Mouse (Mus musculus) stomach, embryonic 14.5 days (tissue): ENCODE data around the gene Krt32. TPM values are rescaled to one million over a fixed set of nuclear protein-coding genes. Genes with fewer than 3 reads are reported as not detected.
A peak's percentile ranks its signal among the peaks of the same experiment; 100 is the strongest.

ENCODE experiments used
- ATAC-seq: fragments of 200-750 bp; cut with Nextera tagmentation; 2 replicates; pipeline ENCODE4 v1.8.0; 2017; ENCODE audit warnings: low read depth, moderate TSS enrichment; ENCODE audit not compliant: insufficient number of reproducible peaks, insufficient read depth, low FRiP score
- H3K27ac ChIP-seq: fragments of 300-500 bp; sonication (generic); 2 replicates; pipeline ENCODE4 v1.5.1; 2014; ENCODE audit warnings: mild to moderate bottlenecking, low read length, moderate library complexity, mixed read lengths
- H3K27me3 ChIP-seq: fragments of 300-500 bp; sonication (generic); 2 replicates; pipeline ENCODE4 v1.6.1; 2014; ENCODE audit warnings: low read length, control low read depth, mixed read lengths; ENCODE audit not compliant: control insufficient read depth, insufficient read depth
- H3K36me3 ChIP-seq: fragments of 300-500 bp; sonication (generic); 2 replicates; pipeline ENCODE4 v1.6.1; 2014; ENCODE audit warnings: mild to moderate bottlenecking, control low read depth, low read length, moderate library complexity, mixed read lengths; ENCODE audit not compliant: control insufficient read depth, insufficient read depth
- H3K4me1 ChIP-seq: fragments of 300-500 bp; sonication (generic); 2 replicates; pipeline ENCODE4 v1.6.1; 2014; ENCODE audit warnings: low read length, control low read depth, mixed read lengths; ENCODE audit not compliant: control insufficient read depth, insufficient read depth
- H3K4me2 ChIP-seq: fragments of 300-500 bp; sonication (generic); replicated peaks from 2 replicates; pipeline ENCODE4 v1.6.1; 2014; ENCODE audit warnings: low read depth, low read length, control low read depth
- H3K4me3 ChIP-seq: fragments of 300-500 bp; sonication (generic); 2 replicates; pipeline ENCODE4 v1.5.1; 2014; ENCODE audit warnings: low read depth, low read length, control low read depth
- H3K9ac ChIP-seq: fragments of 300-500 bp; sonication (generic); replicated peaks from 2 replicates; pipeline ENCODE4 v1.6.1; 2014; ENCODE audit warnings: low read depth, mild to moderate bottlenecking, control low read depth, low read length, moderate library complexity, mixed read lengths
- H3K9me3 ChIP-seq: fragments of 300-500 bp; sonication (generic); 2 replicates; pipeline ENCODE4 v1.6.1; 2016; ENCODE audit warnings: low read depth, low read length, control low read depth; ENCODE audit not compliant: control insufficient read depth
- WGBS: fragments of 180-500 bp; shearing (Covaris S2); extraction: QIAGEN DNeasy Blood & Tissue Kit; methylation state at CpG from one replicate; pipeline ENCODE4 v1.1.7; 2014; 5-methylcytosine and 5-hydroxymethylcytosine counted together
- polyA plus RNA-seq: library from polyadenylated mRNA; unstranded; fragments of >200 nt; fragmentation: Nextera tagmentation; extraction: Ambion mirVana; gene quantifications from 2 replicates; pipeline ENCODE4 v1.2.1, GENCODE M21; 2014

The Krt32 gene
- polyA plus RNA-seq, 1 experiment from 2014 or later, result not detected

DNA sequence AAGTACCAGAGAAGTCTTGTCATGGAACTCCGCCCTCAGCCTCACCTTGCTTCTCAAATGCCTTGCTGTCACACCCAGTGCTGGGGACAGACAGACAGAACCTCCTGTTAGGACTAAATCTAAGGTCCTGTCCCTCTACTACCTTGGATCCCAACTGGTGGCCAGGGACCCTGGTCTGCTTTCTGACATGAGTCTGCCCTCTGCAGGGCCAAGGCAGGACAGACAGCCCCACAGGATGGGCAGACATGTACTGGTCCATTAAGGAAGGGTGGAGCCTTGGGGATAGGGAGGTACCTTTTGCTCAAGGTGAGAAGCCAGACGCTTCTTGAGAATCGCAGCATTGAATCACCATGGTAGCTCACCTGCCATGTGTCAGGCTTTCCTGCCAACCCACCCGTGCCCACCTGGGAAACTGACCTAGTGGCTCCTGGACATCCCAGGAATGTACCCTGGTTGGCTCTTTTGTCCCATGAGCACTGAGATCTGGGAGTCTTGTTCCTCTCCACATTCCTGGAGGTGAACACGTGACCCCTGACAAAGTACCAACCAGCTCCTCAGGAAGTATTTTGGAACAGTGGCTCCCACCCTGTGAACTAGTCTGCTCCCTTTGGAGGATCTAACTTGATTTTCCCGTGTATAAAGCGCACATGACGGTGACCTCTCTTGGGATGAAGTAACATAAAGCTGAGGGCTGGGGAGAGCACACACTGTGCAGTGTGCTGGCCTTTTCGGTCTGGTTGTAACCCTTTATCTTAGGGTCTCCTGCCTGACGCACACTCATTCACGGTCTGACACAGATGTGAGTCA lies 25.1 kb upstream of the Krt32 start:
- Histone ChIP-seq H3K4me1 (peaks cover 6% of the 10 kb centered on the region; the same call in 1 of the 2 replicates), H3K27ac (no peak overlapping the region; the same call in 1 of the 2 replicates), H3K9me3 (no peaks in the 10 kb centered on the region), H3K36me3 (no peaks in the 10 kb centered on the region), H3K4me3 (no peak overlapping the region), H3K27me3 (no peaks in the 10 kb centered on the region), H3K4me2 (no peak overlapping the region), H3K9ac (no peak overlapping the region)
- WGBS, result 73% methylated on average over 11 of the region's 11 CpGs
- ATAC-seq, result no peak; the same call in 1 of the 2 replicates

DNA sequence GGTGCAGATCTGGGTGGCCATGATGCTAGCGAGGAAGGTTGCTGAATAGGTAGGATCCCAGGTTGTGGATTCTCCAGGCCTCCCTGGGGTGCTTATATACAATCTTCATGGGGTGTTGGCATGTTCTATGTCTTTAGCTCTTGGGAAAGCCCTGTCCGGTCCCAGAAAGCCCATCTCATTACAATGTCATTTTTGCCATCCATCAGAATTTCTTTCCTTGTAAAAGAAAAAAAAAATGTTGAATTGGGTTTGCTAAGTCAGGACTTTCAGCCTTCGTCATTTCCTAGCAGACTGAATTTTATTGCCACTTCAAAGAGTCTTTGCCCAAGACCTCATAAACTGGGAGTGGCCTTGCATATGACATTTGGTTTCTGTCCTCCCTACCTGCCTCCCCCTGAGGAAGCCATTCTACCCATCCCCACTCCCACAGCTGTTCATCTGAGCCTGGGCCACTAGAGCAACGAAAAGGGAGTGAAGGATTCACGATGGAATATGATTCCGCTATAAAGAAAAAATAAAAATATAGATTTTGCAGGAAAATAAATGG lies 17.6 kb upstream of the Krt32 start, which contains the start of gene Krt36:
Krt36 (minus strand) TSS at position 51 of the 547 bp plus-strand sequence.
- no peak within 1 kb of the TSS for H3K4me3 ChIP-seq
- no peaks in the 10 kb centered on the region for H3K27me3 ChIP-seq
- 85% methylated on average over 6 of the region's 6 CpGs for WGBS
- no peak within 1 kb of the TSS for H3K4me2 ChIP-seq
- H3K9ac ChIP-seq, result no peak within 1 kb of the TSS
- no peaks in the 10 kb centered on the region for H3K4me1 ChIP-seq
- no peaks in the 10 kb centered on the region for H3K36me3 ChIP-seq
- no peaks in the 10 kb centered on the region for H3K9me3 ChIP-seq
- ATAC-seq, result no peak
- no peak within 1 kb of the TSS for H3K27ac ChIP-seq

DNA sequence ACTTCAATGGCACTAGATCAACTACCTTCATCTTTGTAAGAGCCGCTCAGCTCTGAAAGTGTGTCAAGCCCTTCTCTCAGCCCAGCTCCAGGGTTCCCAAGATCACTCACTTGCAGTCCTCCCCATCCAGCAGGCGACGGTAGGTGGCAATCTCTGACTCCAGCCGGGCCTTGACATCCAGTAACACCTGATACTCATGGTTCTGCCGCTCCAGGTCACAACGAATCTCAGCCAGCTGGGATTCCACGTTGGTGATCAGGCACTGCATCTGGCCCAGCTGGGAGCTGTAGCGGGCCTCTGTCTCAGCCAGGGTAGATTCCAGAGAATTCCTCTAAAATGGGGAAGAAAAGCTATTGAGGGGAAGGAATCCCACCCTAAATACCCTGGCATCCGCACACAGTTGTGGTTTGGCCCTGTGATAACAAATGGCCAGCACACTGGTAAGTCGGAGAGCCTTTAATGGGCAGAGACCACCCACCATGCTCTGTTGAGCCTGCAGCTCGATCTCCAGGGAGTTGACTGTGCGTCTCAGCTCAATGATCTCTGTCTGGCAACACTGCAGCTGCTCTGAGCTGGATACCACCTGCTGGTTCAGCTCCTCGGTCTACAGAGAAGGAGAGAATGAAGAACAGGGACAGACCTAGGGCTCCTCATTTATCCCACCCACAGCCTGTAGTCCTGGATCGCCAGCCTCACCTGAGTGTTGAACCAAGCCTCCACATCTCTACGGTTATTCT lies 14.8 kb upstream of the Krt32 start:
- Histone ChIP-seq H3K4me3 (no peak overlapping the region), H3K27ac (no peak overlapping the region), H3K27me3 (no peaks in the 10 kb centered on the region), H3K9ac (no peak overlapping the region), H3K4me2 (no peak overlapping the region), H3K36me3 (no peaks in the 10 kb centered on the region), H3K9me3 (no peaks in the 10 kb centered on the region), H3K4me1 (no peaks in the 10 kb centered on the region)
- no peak for ATAC-seq
- 54% methylated on average over 15 of the region's 15 CpGs for WGBS

DNA sequence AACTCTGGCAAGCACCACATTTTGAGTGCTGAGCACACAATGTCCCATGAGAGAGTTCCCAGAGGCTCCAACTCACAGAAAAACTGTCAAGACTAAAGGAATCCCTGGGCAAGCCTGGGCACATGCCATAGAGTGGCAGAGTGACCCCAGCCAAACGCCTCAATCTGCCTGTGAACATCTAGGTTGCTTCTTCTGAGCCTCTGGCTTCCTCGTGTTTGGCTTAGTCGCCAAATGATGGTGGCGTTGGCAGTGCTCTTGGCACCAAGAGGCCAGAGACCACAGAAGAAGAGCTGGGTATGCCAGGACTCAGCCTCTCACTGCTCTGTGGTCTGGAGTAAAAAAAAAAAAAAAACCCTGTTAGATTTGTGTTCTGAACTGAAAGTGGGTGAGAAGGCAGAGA lies 12.4 kb upstream of the Krt32 start:
- Histone ChIP-seq H3K4me2 (no peak overlapping the region), H3K36me3 (no peaks in the 10 kb centered on the region), H3K27me3 (no peaks in the 10 kb centered on the region), H3K9ac (no peak overlapping the region), H3K4me3 (no peak overlapping the region), H3K4me1 (no peaks in the 10 kb centered on the region), H3K27ac (no peak overlapping the region), H3K9me3 (no peaks in the 10 kb centered on the region)
- ATAC-seq, result no peak
- 81% methylated on average over 4 of the region's 4 CpGs for WGBS

DNA sequence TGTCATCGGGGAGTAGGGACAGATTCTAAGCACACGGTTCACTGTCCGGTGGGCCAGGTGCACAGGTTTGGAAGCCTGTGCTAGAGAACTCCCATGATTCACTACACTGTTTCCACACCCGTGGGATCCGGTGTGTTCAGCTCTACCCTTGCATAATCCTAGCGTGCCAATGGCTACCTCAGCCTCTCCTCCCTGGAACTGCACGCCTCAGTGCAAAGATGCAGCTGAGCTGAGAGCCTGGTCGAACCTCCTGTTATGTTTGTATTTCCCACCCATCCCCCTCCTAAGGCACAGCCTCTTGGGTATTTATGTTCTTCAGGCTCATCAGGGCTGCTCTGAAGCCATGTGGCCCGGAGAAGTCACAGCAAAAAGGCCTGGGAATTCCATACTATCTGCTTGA lies 9.8 kb upstream of the Krt32 start:
- Histone ChIP-seq H3K9me3 (no peaks in the 10 kb centered on the region), H3K27ac (no peak overlapping the region), H3K27me3 (no peaks in the 10 kb centered on the region), H3K4me3 (no peak overlapping the region), H3K4me2 (no peak overlapping the region), H3K36me3 (no peaks in the 10 kb centered on the region), H3K4me1 (no peaks in the 10 kb centered on the region), H3K9ac (no peak overlapping the region)
- no peak for ATAC-seq
- 58% methylated on average over 9 of the region's 9 CpGs for WGBS

DNA sequence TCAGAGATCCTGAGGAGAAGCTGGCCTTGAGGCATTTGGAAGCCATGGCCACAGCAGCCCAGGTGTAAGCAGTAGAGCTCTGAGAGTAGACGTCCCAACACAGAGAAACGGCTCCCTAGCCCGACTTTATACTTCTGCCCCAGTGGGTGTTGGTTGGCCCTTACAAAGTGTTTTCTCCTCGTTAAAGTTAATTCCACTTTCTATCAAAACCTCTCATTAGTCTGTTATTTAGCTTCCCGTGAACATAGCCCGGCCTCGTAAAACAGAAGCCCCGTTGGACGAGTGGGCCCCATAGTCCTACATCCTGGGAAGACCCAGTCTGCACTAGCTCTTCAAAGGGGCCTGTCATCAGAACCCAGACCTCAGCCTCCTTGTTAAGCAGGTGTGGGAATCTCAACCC lies 8.1 kb upstream of the Krt32 start, which contains the start of gene Krt35:
Krt35 (minus strand) TSS at position 101 of the 400 bp plus-strand sequence.
- H3K9me3 ChIP-seq, result no peaks in the 10 kb centered on the region
- H3K36me3 ChIP-seq, result no peaks in the 10 kb centered on the region
- no peak for ATAC-seq
- H3K9ac ChIP-seq, result no peak within 1 kb of the TSS
- no peaks in the 10 kb centered on the region for H3K27me3 ChIP-seq
- no peaks in the 10 kb centered on the region for H3K4me1 ChIP-seq
- WGBS, result 89% methylated on average over 9 of the region's 9 CpGs
- no peak within 1 kb of the TSS for H3K4me2 ChIP-seq
- H3K4me3 ChIP-seq, result no peak within 1 kb of the TSS
- no peak within 1 kb of the TSS for H3K27ac ChIP-seq

DNA sequence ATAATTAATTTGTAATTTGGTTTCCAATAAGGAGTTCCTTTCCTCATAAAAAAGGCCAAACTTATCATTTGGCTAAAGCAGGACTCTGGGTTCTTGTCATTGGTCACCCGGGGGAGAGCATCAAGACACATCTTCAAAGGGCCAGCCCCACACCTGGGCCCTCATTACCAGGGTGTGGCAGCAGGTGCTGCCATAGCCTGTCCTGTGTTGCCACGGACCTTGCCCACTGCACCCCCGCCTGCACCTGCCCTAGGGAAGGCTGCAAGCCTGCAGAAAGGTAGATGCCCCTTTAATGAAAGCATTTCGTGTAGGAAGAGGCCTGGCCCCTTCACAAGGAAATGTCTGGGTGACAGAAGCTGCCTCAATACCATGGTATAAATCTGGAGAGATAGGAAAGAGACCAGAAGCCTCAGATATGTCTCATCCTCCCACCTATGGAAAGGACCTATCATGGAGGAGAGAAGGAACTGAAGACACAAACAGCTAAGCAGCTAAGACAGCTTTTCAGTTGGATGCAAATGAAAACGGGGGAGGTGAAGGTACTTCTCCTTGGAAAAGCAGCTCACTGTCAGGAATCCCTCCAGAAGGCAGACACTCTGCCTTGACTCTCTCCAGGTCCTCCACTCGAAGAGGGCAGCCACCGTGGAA lies 476 bp upstream of the Krt32 start:
- Histone ChIP-seq H3K4me1 (no peaks in the 10 kb centered on the region), H3K4me3 (no peak overlapping the region), H3K36me3 (no peaks in the 10 kb centered on the region), H3K27me3 (no peaks in the 10 kb centered on the region), H3K9ac (no peak overlapping the region), H3K9me3 (no peaks in the 10 kb centered on the region), H3K4me2 (no peak overlapping the region), H3K27ac (no peak overlapping the region)
- ATAC-seq, result no peak
- 76% methylated on average over 7 of the region's 7 CpGs for WGBS

DNA sequence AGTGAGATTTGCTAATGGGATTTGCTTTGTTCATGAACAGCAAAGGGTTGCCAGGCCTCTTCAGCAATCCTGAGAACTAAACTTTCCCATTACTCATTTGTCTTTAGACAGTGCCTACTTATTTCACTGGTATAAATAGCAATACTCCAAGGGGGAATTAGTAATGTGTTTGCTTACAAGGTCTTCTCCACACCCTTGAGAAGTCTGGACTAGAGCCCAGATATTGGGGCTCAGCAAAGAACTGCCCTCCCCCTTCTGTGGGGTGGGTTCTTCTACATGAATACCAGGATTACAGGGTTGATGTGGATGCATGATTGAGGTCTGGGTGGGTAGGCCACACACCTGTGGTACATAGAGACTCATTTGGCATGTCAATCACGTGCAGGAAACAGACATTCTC lies 14.2 kb downstream of the Krt32 start:
- Histone ChIP-seq H3K4me2 (no peak overlapping the region), H3K36me3 (no peaks in the 10 kb centered on the region), H3K4me1 (no peaks in the 10 kb centered on the region), H3K9ac (no peak overlapping the region), H3K9me3 (no peaks in the 10 kb centered on the region), H3K27ac (peak overlapping the region; percentile 62; the same call in 1 of the 2 replicates), H3K4me3 (no peak overlapping the region), H3K27me3 (no peaks in the 10 kb centered on the region)
- WGBS, result 50% methylated on average over 1 of the region's 1 CpGs
- no peak for ATAC-seq
